Mouse (Mus musculus) ES-E14 (cell line): ENCODE data around the gene Pik3cg.

ENCODE experiments used
- CHD2 ChIP-seq: IDR thresholded peaks from 2 replicates; pipeline ENCODE4 v1.6.1; 2014; ENCODE audit warnings: mild to moderate bottlenecking, low read depth, low read length, inconsistent platforms
- HCFC1 ChIP-seq: IDR thresholded peaks from 2 replicates; pipeline ENCODE4 v1.6.1; 2012; ENCODE audit warnings: low read length, inconsistent platforms, borderline replicate concordance; ENCODE audit not compliant: insufficient read depth
- MAFK ChIP-seq: IDR thresholded peaks from 2 replicates; pipeline ENCODE4 v1.6.1; 2014; ENCODE audit warnings: mild to moderate bottlenecking, low read depth, low read length, inconsistent platforms; ENCODE audit not compliant: insufficient read depth
- ZNF384 ChIP-seq: IDR thresholded peaks from 2 replicates; pipeline ENCODE4 v1.6.1; 2012; ENCODE audit warnings: low read depth, low read length, inconsistent platforms

GRCm38 (mm10) chr12:32212156-32212555 is 3.7 kb upstream of the Pik3cg start:
- TF ChIP-seq HCFC1 (no peak), MAFK (no peak), ZNF384 (no peak), CHD2 (no peak)
